Mouse (Mus musculus) layer of hippocampus, adult 9-10 months (tissue): Measurements from ENCODE around the gene Chtf18.
A peak's percentile ranks its signal among the peaks of the same experiment; 100 is the strongest.
"Not testable (repeated sequence)": the region's sequence is repeated elsewhere in the genome, so short reads cannot be mapped to it uniquely, and the experiment has no call there.

Experiments
- DNase-seq: peaks from one replicate; pipeline ENCODE4 v3.0.0; 2022; ENCODE audit warnings: low spot score

Chtf18 gene

GRCm38 (mm10) chr17:25727265-25728008 lies at the start of gene Chtf18, which contains the start of gene Rpusd1:
Gene Chtf18 (minus strand): TSS chr17:25727419.
Gene Rpusd1 (plus strand): TSS chr17:25727670.
- peak; percentile 99 for DNase-seq

- DNase-seq: no peak
Measured at GRCm38 (mm10) chr17:25775318-25776062, 48.3 kb upstream of the Chtf18 start.

- peak; percentile 97 for DNase-seq
Measured at GRCm38 (mm10) chr17:25773549-25774120, 46.4 kb upstream of the Chtf18 start, which contains the start of gene Narfl. Gene Narfl (plus strand): TSS chr17:25773776.

- no peak for DNase-seq
Measured at GRCm38 (mm10) chr17:25769331-25769730, 42.1 kb upstream of the Chtf18 start.

GRCm38 (mm10) chr17:25765886-25766285 lies 38.7 kb upstream of the Chtf18 start:
- no peak for DNase-seq

- no peak for DNase-seq
Measured at GRCm38 (mm10) chr17:25762591-25762990, 35.4 kb upstream of the Chtf18 start.

- peak; percentile 42 for DNase-seq
Measured at GRCm38 (mm10) chr17:25761561-25761970, 34.3 kb upstream of the Chtf18 start.

GRCm38 (mm10) chr17:25760148-25760547 lies 32.9 kb upstream of the Chtf18 start:
- no peak for DNase-seq

- no peak for DNase-seq
Measured at GRCm38 (mm10) chr17:25757691-25758090, 30.5 kb upstream of the Chtf18 start.

DNA sequence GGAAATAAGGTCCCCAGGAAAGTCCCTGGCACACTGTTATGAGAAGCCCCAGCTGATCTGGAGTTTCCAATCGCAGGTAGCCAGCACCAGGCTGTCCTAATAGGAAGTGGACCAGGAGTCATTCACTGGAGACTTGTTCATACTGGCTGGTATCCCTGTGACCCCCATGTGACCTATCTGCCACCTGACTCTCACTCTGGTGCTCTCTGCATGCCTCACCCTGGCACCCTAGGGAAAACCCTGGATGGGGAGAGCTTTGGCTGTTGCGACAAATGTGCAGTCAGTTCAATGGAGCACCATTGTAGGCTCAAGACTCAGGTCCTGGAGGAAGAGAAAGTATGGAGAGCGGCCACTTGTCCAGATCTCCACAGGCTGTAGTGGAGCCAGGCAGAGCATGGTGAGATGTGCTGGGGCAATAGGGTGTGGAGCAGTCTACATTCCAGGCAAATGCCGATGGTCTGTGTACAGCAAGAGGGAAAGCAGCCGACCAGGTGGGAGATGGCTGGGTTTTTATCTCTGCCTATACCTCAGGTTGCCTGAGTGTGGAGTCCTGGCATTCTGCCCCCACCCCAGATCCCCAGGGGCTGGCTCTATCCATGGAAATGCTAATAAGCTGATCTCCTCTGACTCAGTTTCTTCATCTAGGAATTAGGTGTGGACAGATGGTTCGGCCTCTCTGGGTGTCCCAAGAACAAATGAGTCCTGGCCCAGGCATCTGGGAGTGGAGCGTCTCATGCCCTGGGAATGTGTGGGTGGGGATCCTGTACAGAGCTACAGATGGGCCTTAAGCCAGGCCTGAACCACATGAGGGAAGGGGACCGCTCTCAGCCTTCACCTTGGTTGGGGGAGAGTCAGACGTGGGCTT lies 29.4 kb upstream of the Chtf18 start:
- no peak for DNase-seq

- DNase-seq: no peak
Measured at GRCm38 (mm10) chr17:25755627-25756377, 28.6 kb upstream of the Chtf18 start.

- DNase-seq: no peak
Measured at GRCm38 (mm10) chr17:25755086-25755485, 27.9 kb upstream of the Chtf18 start.

DNA sequence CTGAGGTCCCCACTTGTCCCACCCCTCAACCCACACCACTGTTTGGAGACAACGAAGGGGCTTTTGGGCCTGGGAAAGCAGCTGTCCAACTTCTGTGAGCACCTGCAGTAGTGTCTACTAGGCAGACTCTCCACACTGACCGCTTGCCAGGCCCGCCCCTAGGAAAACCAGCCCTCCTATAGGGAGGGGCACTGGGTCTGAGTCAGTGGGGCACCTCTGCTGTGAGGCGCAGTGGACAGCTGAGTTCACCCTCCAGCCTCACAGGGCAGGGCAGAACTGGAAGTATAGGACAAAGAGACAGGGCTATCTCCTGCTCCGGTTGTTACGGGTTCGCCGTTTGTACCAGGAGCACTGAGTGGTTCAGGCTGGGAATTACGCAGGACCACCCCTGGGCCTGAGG lies 27.0 kb upstream of the Chtf18 start, which contains the start of gene Msln:
Gene Msln, minus strand, starts transcription at position 138 of the 400 bp plus-strand sequence.
- no peak for DNase-seq

GRCm38 (mm10) chr17:25751446-25751845 lies 24.2 kb upstream of the Chtf18 start:
- no peak for DNase-seq

DNA sequence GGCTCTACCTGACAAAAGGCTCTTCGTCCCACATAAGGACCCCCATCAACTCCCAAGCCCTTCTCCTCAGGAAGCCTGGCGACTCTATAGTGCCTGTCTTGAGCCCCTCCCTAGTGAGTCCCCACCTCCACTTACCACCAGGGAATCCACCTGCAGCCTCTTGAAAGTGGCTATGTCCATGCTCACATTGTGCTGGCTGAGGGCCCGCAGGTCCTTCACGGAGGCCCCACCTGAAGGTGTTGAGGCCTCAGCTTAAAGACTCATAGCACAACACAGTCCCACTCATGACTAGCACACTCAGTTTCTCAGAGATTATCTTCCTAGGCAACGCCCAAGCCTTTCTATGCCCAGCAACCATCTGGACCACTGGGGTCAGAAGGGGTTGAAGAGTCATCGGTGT lies 22.1 kb upstream of the Chtf18 start:
- no peak for DNase-seq

DNA sequence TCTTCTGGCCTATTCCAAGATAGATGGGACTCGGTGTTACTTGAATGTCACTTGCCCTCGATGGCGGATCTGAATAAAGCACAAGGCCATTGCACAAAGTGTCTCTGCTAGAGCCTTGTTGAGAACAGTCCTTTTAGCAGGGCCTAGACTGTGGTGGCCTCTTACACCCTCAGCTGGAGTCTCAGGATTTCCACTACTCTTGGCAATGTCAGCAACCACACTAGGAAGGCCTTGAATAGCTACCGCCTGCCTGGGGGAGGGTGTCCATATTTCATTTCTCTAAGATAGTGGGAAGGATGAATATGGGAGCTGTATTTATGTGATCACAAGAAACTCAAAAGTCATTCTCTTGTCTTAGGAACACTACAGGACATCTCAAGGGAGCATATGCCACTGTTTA lies 21.0 kb upstream of the Chtf18 start:
- no peak for DNase-seq

DNA sequence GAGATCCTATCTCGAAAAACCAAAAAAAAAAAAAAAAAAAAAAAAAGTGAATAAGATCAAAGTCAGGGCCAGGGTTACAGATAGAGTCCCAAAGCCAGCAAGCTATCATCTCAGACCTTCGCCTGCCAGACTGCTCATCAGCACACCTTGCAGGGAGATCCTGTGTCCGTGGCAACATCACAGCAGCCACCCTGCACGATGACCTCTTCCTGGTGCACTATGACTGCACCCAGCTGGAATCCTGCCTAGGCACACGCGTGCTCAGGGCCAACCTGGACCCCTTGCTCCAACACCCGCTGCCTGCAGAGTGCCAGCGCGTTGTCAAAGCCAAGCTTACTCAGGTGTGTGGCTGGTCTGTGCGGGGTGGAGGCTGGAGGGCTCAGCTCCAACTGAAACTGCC lies 17.1 kb upstream of the Chtf18 start:
- no peak for DNase-seq

DNA sequence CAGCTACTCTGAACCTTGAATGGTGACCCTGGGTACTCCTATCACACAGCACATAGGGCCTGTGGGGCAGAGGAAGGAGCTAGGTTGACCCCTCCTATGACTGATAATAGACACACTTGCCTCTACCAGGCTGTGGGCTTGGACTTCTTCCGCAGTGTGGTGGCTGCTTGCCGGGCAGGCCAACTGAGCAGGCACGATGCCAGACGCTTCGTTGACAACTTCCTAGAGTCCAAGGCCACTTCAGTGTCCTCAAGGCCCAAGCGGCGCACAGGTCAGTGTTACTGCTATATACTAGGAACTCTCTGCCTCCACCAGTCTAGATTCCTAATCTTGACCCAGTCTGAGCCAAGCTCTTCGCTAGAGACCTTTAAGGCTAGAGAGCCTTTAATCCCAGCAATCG lies 16.6 kb upstream of the Chtf18 start:
- DNase-seq: no peak

DNA sequence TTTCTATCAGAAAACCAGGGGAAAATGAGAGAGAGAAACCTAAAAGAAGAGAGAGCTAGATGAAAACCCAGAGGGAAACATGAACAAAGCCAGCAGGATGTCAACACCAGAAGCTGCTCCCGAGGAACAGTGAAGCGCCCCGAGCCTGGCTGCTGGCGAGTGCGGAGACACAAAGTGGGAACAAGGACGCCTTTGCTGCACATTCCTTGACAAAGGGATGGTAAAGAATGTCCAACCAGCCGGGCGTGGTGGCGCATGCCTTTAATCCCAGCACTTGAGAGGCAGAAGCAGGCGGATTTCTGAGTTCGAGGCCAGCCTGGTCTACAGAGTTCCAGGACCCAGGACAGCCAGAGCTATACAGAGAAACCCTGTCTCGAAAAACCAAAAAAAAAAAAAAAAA lies 14.3 kb upstream of the Chtf18 start:
- DNase-seq: not testable (repeated sequence)

GRCm38 (mm10) chr17:25738861-25739260 lies 11.6 kb upstream of the Chtf18 start:
- DNase-seq: no peak

GRCm38 (mm10) chr17:25735745-25736144 lies 8.5 kb upstream of the Chtf18 start, which contains the start of gene Mslnl:
Gene Mslnl (plus strand): TSS chr17:25736042.
- no peak for DNase-seq
